Mouse (Mus musculus) embryo, embryonic 10.5 days (tissue): ENCODE measurements around the gene Fbxo2.
"Not testable (repeated sequence)": the region's sequence is repeated elsewhere in the genome, so short reads cannot be mapped to it uniquely, and the experiment has no call there.

Source experiments
- DNase-seq: peaks from one replicate; pipeline ENCODE4 v3.0.0-alpha.2; 2015; ENCODE audit warnings: low spot score

The Fbxo2 gene

GRCm38 (mm10) chr4:148160436-148161390 is at the start of gene Fbxo2, which contains the start of gene Fbxo44:
Gene Fbxo2, plus strand, starts transcription at chr4:148160621.
Gene Fbxo44, minus strand, starts transcription at chr4:148160482.
- DNase-seq: peak; percentile 63

GRCm38 (mm10) chr4:148112519-148112918 is 47.9 kb upstream of the Fbxo2 start:
- DNase-seq: no peak

GRCm38 (mm10) chr4:148114758-148115391 is 45.5 kb upstream of the Fbxo2 start:
- DNase-seq: peak; percentile 94

- DNase-seq: peak; percentile 77
These were observed 45.0 kb upstream of the Fbxo2 start for GRCm38 (mm10) chr4:148115467-148115866.

GRCm38 (mm10) chr4:148116657-148117056 is 43.8 kb upstream of the Fbxo2 start:
- DNase-seq: peak; percentile 34

- no peak for DNase-seq
These were observed 43.0 kb upstream of the Fbxo2 start for GRCm38 (mm10) chr4:148117392-148117791.

- DNase-seq: not testable (repeated sequence)
These were observed 40.8 kb upstream of the Fbxo2 start for GRCm38 (mm10) chr4:148119578-148119977.

- no peak for DNase-seq
These were observed 39.9 kb upstream of the Fbxo2 start for GRCm38 (mm10) chr4:148120555-148120954.

- no peak for DNase-seq
These were observed 39.1 kb upstream of the Fbxo2 start for GRCm38 (mm10) chr4:148121362-148121761.

- DNase-seq: peak; percentile 38
These were observed 38.3 kb upstream of the Fbxo2 start for GRCm38 (mm10) chr4:148121982-148122693.

GRCm38 (mm10) chr4:148122694-148123066 is 37.7 kb upstream of the Fbxo2 start:
- DNase-seq: peak; percentile 32

- DNase-seq: no peak
These were observed 32.2 kb upstream of the Fbxo2 start for GRCm38 (mm10) chr4:148128241-148128640.

GRCm38 (mm10) chr4:148128672-148129071 is 31.7 kb upstream of the Fbxo2 start:
- no peak for DNase-seq

GRCm38 (mm10) chr4:148130133-148130532 is 30.3 kb upstream of the Fbxo2 start, which contains the start of gene Mad2l2:
Gene Mad2l2, plus strand, starts transcription at chr4:148130384.
- no peak for DNase-seq

GRCm38 (mm10) chr4:148130561-148131413 is 29.6 kb upstream of the Fbxo2 start, which contains the start of gene Draxin:
Gene Draxin, minus strand, starts transcription at chr4:148130698.
- DNase-seq: peak; percentile 83

- peak; percentile 87 for DNase-seq
These were observed 28.8 kb upstream of the Fbxo2 start for GRCm38 (mm10) chr4:148131497-148132081.

- no peak for DNase-seq
These were observed 25.4 kb upstream of the Fbxo2 start for GRCm38 (mm10) chr4:148134988-148135387.

GRCm38 (mm10) chr4:148137503-148137902 is 22.9 kb upstream of the Fbxo2 start:
- no peak for DNase-seq

- no peak for DNase-seq
These were observed 20.7 kb upstream of the Fbxo2 start for GRCm38 (mm10) chr4:148139767-148140097.

GRCm38 (mm10) chr4:148140098-148141011 is 20.1 kb upstream of the Fbxo2 start:
- peak; percentile 95 for DNase-seq
